ENCODE assay signal across 10 mouse cellular contexts in genomic region chr10:69500171-69500860, GRCm38 (mm10).
DNase-seq lines count a peak whose midpoint lies in the region; ATAC-seq lines count a peak whose summit lies in the region.
"Had no signal": no experiment of that assay in that cellular context is flagged by ENCODE, and none has a peak within 500 bp of the region (broad histone marks: within the 10 kb centered on the region; RNA-seq: fewer than 3 reads in every experiment).

No protein-coding gene starts in this region.

- peaks cover 2% of the 10 kb centered on the region; the same call in 1 of the 2 replicates for H3K4me1 ChIP-seq in limb, embryonic 11.5 days (ENCODE audit: control insufficient read depth, insufficient read depth, low read length)
- H3K4me1 ChIP-seq in limb, embryonic 10.5 days = peaks cover 11% of the 10 kb centered on the region
- 0 out of 2 replicates have a peak, but pooled peaks cover 4% of the 10 kb centered on the region for H3K4me1 ChIP-seq in embryonic facial prominence, embryonic 14.5 days (ENCODE audit: control insufficient read depth, insufficient read depth, low read length)
- no peaks in the 10 kb centered on the region for H3K4me1 ChIP-seq in liver, embryonic 11.5 days (replicated peaks; ENCODE audit: control insufficient read depth, insufficient read depth, low read length)
- H3K4me1 ChIP-seq: liver, embryonic 13.5 days had no signal

- no peak overlapping the region for H3K27ac ChIP-seq in limb, embryonic 11.5 days (replicated peaks; ENCODE audit: low read depth, low read length)
- no peak overlapping the region for H3K27ac ChIP-seq in limb, embryonic 10.5 days
- no peak overlapping the region for H3K27ac ChIP-seq in embryonic facial prominence, embryonic 14.5 days (replicated peaks; ENCODE audit: low read depth, low read length)
- no peak overlapping the region for H3K27ac ChIP-seq in liver, embryonic 11.5 days (ENCODE audit: low read depth, low read length)
- H3K27ac ChIP-seq: gastrocnemius, adult 2 months; liver, embryonic 13.5 days had no signal

- H3K36me3 ChIP-seq in limb, embryonic 11.5 days (ENCODE audit: control insufficient read depth, insufficient read depth, low read length) = no peaks in the 10 kb centered on the region
- H3K36me3 ChIP-seq in limb, embryonic 10.5 days = no peaks in the 10 kb centered on the region
- no peaks in the 10 kb centered on the region for H3K36me3 ChIP-seq in embryonic facial prominence, embryonic 14.5 days (ENCODE audit: control insufficient read depth, insufficient read depth, low read length)
- no peaks in the 10 kb centered on the region for H3K36me3 ChIP-seq in liver, embryonic 11.5 days (ENCODE audit: control insufficient read depth, insufficient read depth, low read length)
- H3K36me3 ChIP-seq: liver, embryonic 13.5 days had no signal

- no peak overlapping the region for H3K9ac ChIP-seq in limb, embryonic 11.5 days (ENCODE audit: low read length)
- H3K9ac ChIP-seq in embryonic facial prominence, embryonic 14.5 days (ENCODE audit: low read depth, low read length) = no peak overlapping the region
- H3K9ac ChIP-seq in liver, embryonic 11.5 days (ENCODE audit: low read depth, low read length) = no peak overlapping the region
- H3K9ac ChIP-seq: liver, embryonic 13.5 days had no signal

- 57% methylated on average over 11 of the region's 11 CpGs for WGBS in limb, embryonic 11.5 days
- 65% methylated on average over 11 of the region's 11 CpGs for WGBS in limb, embryonic 10.5 days
- WGBS in embryonic facial prominence, embryonic 14.5 days = 35% methylated on average over 11 of the region's 11 CpGs
- WGBS in liver, embryonic 11.5 days = 66% methylated on average over 11 of the region's 11 CpGs

- no peak overlapping the region for H3K4me3 ChIP-seq in limb, embryonic 11.5 days (ENCODE audit: low read depth, low read length)
- no peak overlapping the region for H3K4me3 ChIP-seq in limb, embryonic 10.5 days
- no peak overlapping the region for H3K4me3 ChIP-seq in embryonic facial prominence, embryonic 14.5 days (ENCODE audit: low read depth, low read length)
- no peak overlapping the region for H3K4me3 ChIP-seq in liver, embryonic 11.5 days (ENCODE audit: low read depth, low read length)
- H3K4me3 ChIP-seq: gastrocnemius, adult 2 months; liver, embryonic 13.5 days had no signal

- no peaks in the 10 kb centered on the region for H3K9me3 ChIP-seq in limb, embryonic 11.5 days (ENCODE audit: control insufficient read depth, low read length)
- H3K9me3 ChIP-seq in limb, embryonic 10.5 days (replicated peaks) = no peaks in the 10 kb centered on the region
- H3K9me3 ChIP-seq in embryonic facial prominence, embryonic 14.5 days (ENCODE audit: control insufficient read depth, low read length) = no peaks in the 10 kb centered on the region
- H3K9me3 ChIP-seq in liver, embryonic 11.5 days (ENCODE audit: control insufficient read depth, low read length) = no peaks in the 10 kb centered on the region
- H3K9me3 ChIP-seq: liver, embryonic 13.5 days had no signal

- no peaks in the 10 kb centered on the region for H3K27me3 ChIP-seq in limb, embryonic 11.5 days (ENCODE audit: control insufficient read depth, insufficient read depth, low read length)
- H3K27me3 ChIP-seq in limb, embryonic 10.5 days (ENCODE audit: low read depth, poor library complexity, severe bottlenecking) = no peaks in the 10 kb centered on the region
- no peaks in the 10 kb centered on the region for H3K27me3 ChIP-seq in embryonic facial prominence, embryonic 14.5 days (replicated peaks; ENCODE audit: control insufficient read depth, insufficient read depth, low read length)
- no peaks in the 10 kb centered on the region for H3K27me3 ChIP-seq in liver, embryonic 11.5 days (replicated peaks; ENCODE audit: control insufficient read depth, insufficient read depth, low read length)
- H3K27me3 ChIP-seq: liver, embryonic 13.5 days had no signal

- ATAC-seq in limb, embryonic 11.5 days (ENCODE audit: insufficient number of reproducible peaks, low FRiP score, low TSS enrichment, low read depth) = no peak
- no peak; the same call in 1 of the 2 replicates for ATAC-seq in embryonic facial prominence, embryonic 14.5 days (ENCODE audit: low read depth)
- no peak for ATAC-seq in megakaryocyte, adult 5-6 weeks (ENCODE audit: poor library complexity, severe bottlenecking)
- ATAC-seq in liver, embryonic 11.5 days (replicated peaks; ENCODE audit: low FRiP score) = no peak

- H3K4me2 ChIP-seq in limb, embryonic 11.5 days (ENCODE audit: low read depth, severe bottlenecking) = no peak overlapping the region
- peak overlapping the region; percentile 17; the same call in 1 of the 2 replicates for H3K4me2 ChIP-seq in embryonic facial prominence, embryonic 14.5 days (ENCODE audit: low read depth, low read length)
- no peak overlapping the region for H3K4me2 ChIP-seq in liver, embryonic 11.5 days
- H3K4me2 ChIP-seq: liver, embryonic 13.5 days had no signal

- peak; percentile 37 for DNase-seq in limb, embryonic 11.5 days (ENCODE audit: low spot score)
- no peak for DNase-seq in limb, embryonic 10.5 days (ENCODE audit: low spot score)
- DNase-seq in embryonic facial prominence, embryonic 14.5 days (ENCODE audit: low spot score) = peak; percentile 91
- peak; percentile 56 to 58 for DNase-seq in layer of hippocampus, adult 8-10 months (ENCODE audit: low spot score in 2 of 2)
- DNase-seq in retina, embryonic 14.5 days (ENCODE audit: low spot score) = peak; percentile 66
- no peak for DNase-seq in liver, embryonic 11.5 days (ENCODE audit: low spot score)
- no peak for DNase-seq in thymus, adult 18-20 months
- DNase-seq: gastrocnemius, adult 2 months; liver, embryonic 13.5 days had no signal

Comparison
In these comparisons a context has a peak if more than half of its experiments do, and no peak if none do; other contexts are left out.
1. DNase-seq: peak in limb, embryonic 11.5 days (single experiment), embryonic facial prominence, embryonic 14.5 days (single experiment), layer of hippocampus, adult 8-10 months (2 of 2) and retina, embryonic 14.5 days (single experiment); none in limb, embryonic 10.5 days (single experiment), liver, embryonic 11.5 days (single experiment) and thymus, adult 18-20 months (0 of 2).